Mouse (Mus musculus) neural tube, embryonic 15.5 days (tissue): Measurements from ENCODE around the gene Afap1l2. TPM values are rescaled to one million over a fixed set of nuclear protein-coding genes. Genes with fewer than 3 reads are reported as not detected.
A peak's percentile ranks its signal among the peaks of the same experiment; 100 is the strongest.

ENCODE experiments used
- ATAC-seq: fragments of 200-750 bp; cut with Nextera tagmentation; 2 replicates; pipeline ENCODE4 v1.8.0; 2017; ENCODE audit warnings: mild to moderate bottlenecking, moderate TSS enrichment, moderate library complexity; ENCODE audit not compliant: low FRiP score
- H3K27ac ChIP-seq: fragments of 300-500 bp; sonication (generic); replicated peaks from 2 replicates; pipeline ENCODE4 v1.5.1; 2015; ENCODE audit warnings: mild to moderate bottlenecking, inconsistent platforms
- H3K27me3 ChIP-seq: fragments of 300-500 bp; sonication (generic); replicated peaks from 2 replicates; pipeline ENCODE4 v1.6.1; 2015; ENCODE audit warnings: inconsistent platforms
- H3K36me3 ChIP-seq: fragments of 300-500 bp; sonication (generic); 2 replicates; pipeline ENCODE4 v1.6.1; 2015; ENCODE audit warnings: inconsistent platforms
- H3K4me1 ChIP-seq: fragments of 300-500 bp; sonication (generic); 2 replicates; pipeline ENCODE4 v1.6.1; 2015; ENCODE audit warnings: inconsistent platforms
- H3K4me2 ChIP-seq: fragments of 300-500 bp; sonication (generic); 2 replicates; pipeline ENCODE4 v1.6.1; 2015; ENCODE audit warnings: inconsistent platforms, mild to moderate bottlenecking, moderate library complexity
- H3K4me3 ChIP-seq: fragments of 300-500 bp; sonication (generic); replicated peaks from 2 replicates; pipeline ENCODE4 v1.5.1; 2015; ENCODE audit warnings: mild to moderate bottlenecking, inconsistent platforms
- H3K9ac ChIP-seq: fragments of 300-500 bp; sonication (generic); replicated peaks from 2 replicates; pipeline ENCODE4 v1.6.1; 2015; ENCODE audit warnings: mild to moderate bottlenecking, inconsistent platforms
- H3K9me3 ChIP-seq: fragments of 300-500 bp; sonication (generic); replicated peaks from 2 replicates; pipeline ENCODE4 v1.6.1; 2016; ENCODE audit warnings: inconsistent platforms
- WGBS: fragments of 180-500 bp; shearing (Covaris S2); methylation state at CpG from one replicate; pipeline ENCODE4 v1.1.7; 2015; ENCODE audit warnings: mixed read lengths; 5-methylcytosine and 5-hydroxymethylcytosine counted together
- polyA plus RNA-seq: library from polyadenylated mRNA; unstranded; fragments of >200 nt; fragmentation: Nextera tagmentation; extraction: Ambion mirVana; gene quantifications from 2 replicates; pipeline ENCODE4 v1.2.1, GENCODE M21; 2015

Gene Afap1l2
- 12.3 and 15.9 TPM in 2 replicates for polyA plus RNA-seq

- peak within 1 kb of the TSS; percentile 37; the same call in 1 of the 2 replicates for H3K27ac ChIP-seq
These were observed at the start of gene Afap1l2 for GRCm38 (mm10) chr19:57007781-57008710. Gene Afap1l2 (minus strand): TSS chr19:57008228.

GRCm38 (mm10) chr19:57057568-57057967 is 49.5 kb upstream of the Afap1l2 start:
- Histone ChIP-seq H3K9me3 (no peaks in the 10 kb centered on the region), H3K4me1 (no peaks in the 10 kb centered on the region), H3K36me3 (peaks cover 6% of the 10 kb centered on the region), H3K27me3 (no peaks in the 10 kb centered on the region), H3K27ac (no peak overlapping the region), H3K9ac (no peak overlapping the region), H3K4me2 (no peak overlapping the region), H3K4me3 (no peak overlapping the region)
- WGBS, result 97% methylated on average over 2 of the region's 2 CpGs
- no peak for ATAC-seq

More at GRCm38 (mm10) chr19:57007781-57008710, at the start of gene Afap1l2:
- Histone ChIP-seq H3K4me1 (peaks cover 34% of the 10 kb centered on the region), H3K36me3 (no peaks in the 10 kb centered on the region), H3K4me2 (peak within 1 kb of the TSS; percentile 75), H3K27me3 (peaks cover 30% of the 10 kb centered on the region), H3K9ac (peak within 1 kb of the TSS; percentile 55), H3K9me3 (no peaks in the 10 kb centered on the region), H3K4me3 (peak within 1 kb of the TSS; percentile 48)
- ATAC-seq, result 0 out of 2 replicates have a peak, but pooled peaks have one; percentile 20
- 3% methylated on average over 68 of the region's 68 CpGs for WGBS

GRCm38 (mm10) chr19:57055215-57056120 is 47.4 kb upstream of the Afap1l2 start:
- Histone ChIP-seq H3K4me2 (no peak overlapping the region), H3K4me3 (no peak overlapping the region), H3K27me3 (no peaks in the 10 kb centered on the region), H3K4me1 (0 out of 2 replicates have a peak, but pooled peaks cover 6% of the 10 kb centered on the region), H3K27ac (no peak overlapping the region), H3K9ac (no peak overlapping the region), H3K9me3 (no peaks in the 10 kb centered on the region), H3K36me3 (peaks cover 6% of the 10 kb centered on the region)
- no peak for ATAC-seq
- 89% methylated on average over 16 of the region's 16 CpGs for WGBS

GRCm38 (mm10) chr19:57052959-57053358 is 44.9 kb upstream of the Afap1l2 start:
- Histone ChIP-seq H3K27me3 (no peaks in the 10 kb centered on the region), H3K9ac (no peak overlapping the region), H3K36me3 (peaks cover 5% of the 10 kb centered on the region), H3K4me2 (no peak overlapping the region), H3K4me3 (no peak overlapping the region), H3K27ac (no peak overlapping the region), H3K4me1 (peaks cover 20% of the 10 kb centered on the region), H3K9me3 (no peaks in the 10 kb centered on the region)
- ATAC-seq, result no peak
- 72% methylated on average over 8 of the region's 8 CpGs for WGBS

- WGBS, result 91% methylated on average over 7 of the region's 7 CpGs
- no peak overlapping the region for H3K4me2 ChIP-seq
- no peak for ATAC-seq
- no peak overlapping the region for H3K27ac ChIP-seq
- no peaks in the 10 kb centered on the region for H3K36me3 ChIP-seq
- no peaks in the 10 kb centered on the region for H3K27me3 ChIP-seq
- no peak overlapping the region for H3K4me3 ChIP-seq
- no peaks in the 10 kb centered on the region for H3K9me3 ChIP-seq
- H3K9ac ChIP-seq, result no peak overlapping the region
- peaks cover 20% of the 10 kb centered on the region for H3K4me1 ChIP-seq
These were observed 44.0 kb upstream of the Afap1l2 start for GRCm38 (mm10) chr19:57052016-57052415.

- H3K27me3 ChIP-seq, result no peaks in the 10 kb centered on the region
- peak; percentile 66; the same call in 1 of the 2 replicates for ATAC-seq
- H3K27ac ChIP-seq, result peak overlapping the region; percentile 56
- no peaks in the 10 kb centered on the region for H3K36me3 ChIP-seq
- 27% methylated on average over 16 of the region's 16 CpGs for WGBS
- no peak overlapping the region for H3K4me3 ChIP-seq
- H3K9me3 ChIP-seq, result no peaks in the 10 kb centered on the region
- peaks cover 20% of the 10 kb centered on the region for H3K4me1 ChIP-seq
- H3K4me2 ChIP-seq, result peak overlapping the region; percentile 9; the same call in 1 of the 2 replicates
- no peak overlapping the region for H3K9ac ChIP-seq
These were observed 41.6 kb upstream of the Afap1l2 start for GRCm38 (mm10) chr19:57049592-57050090.

- WGBS, result 66% methylated on average over 9 of the region's 9 CpGs
- no peak overlapping the region for H3K4me3 ChIP-seq
- H3K4me1 ChIP-seq, result peaks cover 20% of the 10 kb centered on the region
- no peak overlapping the region for H3K27ac ChIP-seq
- no peak for ATAC-seq
- H3K9me3 ChIP-seq, result no peaks in the 10 kb centered on the region
- H3K9ac ChIP-seq, result no peak overlapping the region
- no peak overlapping the region for H3K4me2 ChIP-seq
- peaks cover 10% of the 10 kb centered on the region for H3K36me3 ChIP-seq
- no peaks in the 10 kb centered on the region for H3K27me3 ChIP-seq
These were observed 39.8 kb upstream of the Afap1l2 start for GRCm38 (mm10) chr19:57047671-57048320.

- H3K4me3 ChIP-seq, result no peak overlapping the region
- H3K9me3 ChIP-seq, result no peaks in the 10 kb centered on the region
- peaks cover 52% of the 10 kb centered on the region for H3K36me3 ChIP-seq
- H3K4me2 ChIP-seq, result no peak overlapping the region
- H3K27ac ChIP-seq, result no peak overlapping the region
- no peak for ATAC-seq
- H3K4me1 ChIP-seq, result no peaks in the 10 kb centered on the region
- WGBS, result 68% methylated on average over 6 of the region's 6 CpGs
- H3K9ac ChIP-seq, result no peak overlapping the region
- H3K27me3 ChIP-seq, result no peaks in the 10 kb centered on the region
These were observed 31.2 kb upstream of the Afap1l2 start for GRCm38 (mm10) chr19:57039258-57039657.

- ATAC-seq, result no peak
- Histone ChIP-seq H3K36me3 (peaks cover 37% of the 10 kb centered on the region), H3K27ac (no peak overlapping the region), H3K9me3 (no peaks in the 10 kb centered on the region), H3K27me3 (no peaks in the 10 kb centered on the region), H3K9ac (no peak overlapping the region), H3K4me3 (no peak overlapping the region), H3K4me1 (no peaks in the 10 kb centered on the region), H3K4me2 (no peak overlapping the region)
- whole genome bisulfite sequencing, result 81% methylated on average over 15 of the region's 15 CpGs
These were observed 28.8 kb upstream of the Afap1l2 start for GRCm38 (mm10) chr19:57036860-57037259.

GRCm38 (mm10) chr19:57031582-57031981 is 23.6 kb upstream of the Afap1l2 start:
- Histone ChIP-seq H3K9me3 (no peaks in the 10 kb centered on the region), H3K36me3 (peaks cover 11% of the 10 kb centered on the region), H3K4me3 (no peak overlapping the region), H3K27ac (no peak overlapping the region), H3K4me2 (no peak overlapping the region), H3K4me1 (no peaks in the 10 kb centered on the region), H3K27me3 (no peaks in the 10 kb centered on the region), H3K9ac (no peak overlapping the region)
- no peak for ATAC-seq
- WGBS, result 73% methylated on average over 4 of the region's 4 CpGs

GRCm38 (mm10) chr19:57029461-57029860 is 21.4 kb upstream of the Afap1l2 start:
- no peaks in the 10 kb centered on the region; the same call in 1 of the 2 replicates for H3K9me3 ChIP-seq
- WGBS, result 95% methylated on average over 6 of the region's 6 CpGs

More at GRCm38 (mm10) chr19:57029461-57029860, 21.4 kb upstream of the Afap1l2 start:
- Histone ChIP-seq H3K27ac (no peak overlapping the region), H3K36me3 (no peaks in the 10 kb centered on the region; the same call in 1 of the 2 replicates), H3K27me3 (no peaks in the 10 kb centered on the region), H3K4me3 (no peak overlapping the region), H3K4me1 (no peaks in the 10 kb centered on the region), H3K4me2 (no peak overlapping the region), H3K9ac (no peak overlapping the region)
- ATAC-seq, result no peak
